Mouse (Mus musculus) spleen, postnatal 36 days (tissue): ENCODE results near the gene 4933416C03Rik.

Experiments
- DNase-seq, 2 experiments: peaks; one replicate each; pipeline ENCODE4 v3.0.0; 2022; ENCODE audit warnings: low spot score in 2 of 2, mixed read lengths in 1 of 2

4933416C03Rik gene

GRCm38 (mm10) chr10:116079396-116079795 is 34.3 kb downstream of the 4933416C03Rik start:
- no peak for DNase-seq

- no peak for DNase-seq
Observed at GRCm38 (mm10) chr10:116078636-116079035, 35.1 kb downstream of the 4933416C03Rik start.

- DNase-seq: no peak
Observed at GRCm38 (mm10) chr10:116075954-116076353, 37.8 kb downstream of the 4933416C03Rik start.
